In the genomic region with DNA sequence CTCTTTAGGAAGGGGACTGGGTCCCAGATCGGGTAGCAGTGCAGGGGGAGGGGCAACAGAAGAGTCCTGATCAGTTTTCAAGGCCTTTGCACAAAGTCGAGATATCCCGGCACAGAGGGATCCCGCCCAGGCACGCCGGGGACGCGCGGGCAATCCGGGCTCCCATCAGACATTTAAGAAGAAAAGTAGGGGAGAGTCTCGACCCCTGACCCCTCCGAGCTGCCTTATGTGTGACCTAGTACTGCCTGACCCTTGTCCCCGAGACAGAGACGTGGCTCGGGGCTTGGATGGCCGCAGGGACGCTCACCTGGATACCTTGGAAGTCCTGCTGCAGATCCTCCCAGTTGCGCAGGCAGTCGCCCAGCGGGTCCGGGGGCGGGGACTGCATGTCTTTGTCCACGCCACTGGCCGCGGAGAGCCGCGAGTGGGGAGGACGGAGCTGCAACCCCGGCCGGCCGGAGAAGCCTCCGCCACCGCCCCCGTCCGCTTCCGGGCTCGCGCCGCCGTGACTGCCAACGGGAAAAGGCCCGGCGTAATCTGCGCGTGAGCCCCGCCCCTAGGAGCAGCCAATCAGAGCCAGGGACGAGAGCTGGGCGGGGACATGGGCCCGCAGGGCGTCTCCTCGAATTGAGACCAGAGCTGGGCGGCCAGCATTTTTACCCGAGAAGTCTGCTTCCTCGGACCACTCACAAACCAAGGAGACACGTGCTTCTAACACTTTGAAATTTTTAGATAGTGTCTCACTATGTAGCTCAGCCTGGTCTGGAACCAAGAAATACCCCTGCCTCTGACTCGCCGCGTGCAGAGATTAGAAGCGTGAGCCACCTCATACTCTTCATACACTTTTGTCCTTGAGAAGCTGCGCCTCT, we compare ENCODE assay signal across 8 mouse cellular contexts. TPM values are rescaled to one million over a fixed set of nuclear protein-coding genes. Genes with fewer than 3 reads are reported as not detected.
DNase-seq lines count a peak whose midpoint lies in the region; ATAC-seq and TF ChIP-seq lines count a peak whose summit lies in the region.

A gene (minus strand): TSS at position 708 of the 869 bp plus-strand sequence.

- TF ChIP-seq CTCF in liver, embryonic 14.5 days (IDR thresholded peaks at IDR 0.05; ENCODE audit: low read depth) = no peak
- TF ChIP-seq CTCF in stomach, postnatal 0 days (IDR thresholded peaks at IDR 0.05; ENCODE audit: low read depth) = peak; percentile 2; the same call in 1 of the 2 replicates

- H3K9ac ChIP-seq in heart, embryonic 15.5 days = peak within 1 kb of the TSS; percentile 90
- peak within 1 kb of the TSS; percentile 28 for H3K9ac ChIP-seq in liver, embryonic 14.5 days (replicated peaks)
- H3K9ac ChIP-seq in neural tube, embryonic 11.5 days (ENCODE audit: low read length) = peak within 1 kb of the TSS; percentile 79
- H3K9ac ChIP-seq in stomach, postnatal 0 days (ENCODE audit: low read length) = peak within 1 kb of the TSS; percentile 79

- TF ChIP-seq EP300 in liver, embryonic 14.5 days (IDR thresholded peaks at IDR 0.05; ENCODE audit: low read depth) = no peak
- TF ChIP-seq EP300 in stomach, postnatal 0 days (optimal IDR thresholded peaks at IDR 0.05) = no peak

- H3K9me3 ChIP-seq in forebrain, embryonic 10.5 days = peaks cover 19% of the 10 kb centered on the region
- no peaks in the 10 kb centered on the region for H3K9me3 ChIP-seq in heart, embryonic 15.5 days (replicated peaks)
- no peaks in the 10 kb centered on the region for H3K9me3 ChIP-seq in liver, embryonic 14.5 days (ENCODE audit: control insufficient read depth, low read length)
- no peaks in the 10 kb centered on the region; the same call in 1 of the 2 replicates for H3K9me3 ChIP-seq in neural tube, embryonic 11.5 days (ENCODE audit: control insufficient read depth, low read length)
- no peaks in the 10 kb centered on the region for H3K9me3 ChIP-seq in stomach, postnatal 0 days (ENCODE audit: control insufficient read depth, low read length)

- H3K4me1 ChIP-seq in forebrain, embryonic 10.5 days = peaks cover 24% of the 10 kb centered on the region
- H3K4me1 ChIP-seq in heart, embryonic 15.5 days (replicated peaks) = peaks cover 18% of the 10 kb centered on the region
- H3K4me1 ChIP-seq in liver, embryonic 14.5 days (replicated peaks; ENCODE audit: control insufficient read depth in 2 of 2, insufficient read depth in 2 of 2, low read length in 1 of 2) = peaks cover 0 to 9% of the 10 kb centered on the region in 2 experiments; a peak in 3 of 4 replicates
- H3K4me1 ChIP-seq in neural tube, embryonic 11.5 days (ENCODE audit: control insufficient read depth, insufficient read depth, low read length) = peaks cover 7% of the 10 kb centered on the region
- H3K4me1 ChIP-seq in stomach, postnatal 0 days (replicated peaks; ENCODE audit: control insufficient read depth, insufficient read depth) = peaks cover 5% of the 10 kb centered on the region; the same call in 1 of the 2 replicates

- peaks cover 26% of the 10 kb centered on the region for H3K36me3 ChIP-seq in forebrain, embryonic 10.5 days (replicated peaks)
- peaks cover 4% of the 10 kb centered on the region; the same call in 1 of the 2 replicates for H3K36me3 ChIP-seq in heart, embryonic 15.5 days
- no peaks in the 10 kb centered on the region for H3K36me3 ChIP-seq in liver, embryonic 14.5 days (replicated peaks; ENCODE audit: control insufficient read depth, insufficient read depth, low read depth)
- 0 out of 2 replicates have a peak, but pooled peaks cover 3% of the 10 kb centered on the region for H3K36me3 ChIP-seq in neural tube, embryonic 11.5 days (ENCODE audit: control insufficient read depth, insufficient read depth, low read length)
- 0 out of 2 replicates have a peak, but pooled peaks cover 3% of the 10 kb centered on the region for H3K36me3 ChIP-seq in stomach, postnatal 0 days (ENCODE audit: control insufficient read depth, insufficient read depth, low read length)

- DNase-seq in c-Kit-negative CD71-positive TER-119-positive erythroid progenitor cells, embryonic 14.5 days (ENCODE audit: low read depth, low spot score) = peak; percentile 80
- peak; percentile 94 for DNase-seq in forebrain, embryonic 10.5 days (ENCODE audit: extremely low spot score, low spot score)
- peak; percentile 98 for DNase-seq in kidney, postnatal 25 days
- DNase-seq in liver, embryonic 14.5 days (ENCODE audit: low read depth in 3 of 3, low spot score in 3 of 3) = peak; percentile 80 to 81 (median 81)
- DNase-seq in neural tube, embryonic 11.5 days (ENCODE audit: low spot score) = peak; percentile 95
- peak; percentile 98 for DNase-seq in stomach, postnatal 0 days (ENCODE audit: low spot score)

- H3K4me3 ChIP-seq in forebrain, embryonic 10.5 days = peak within 1 kb of the TSS; percentile 81
- H3K4me3 ChIP-seq in heart, embryonic 15.5 days = peak within 1 kb of the TSS; percentile 97
- peak within 1 kb of the TSS; percentile 60 to 68 for H3K4me3 ChIP-seq in liver, embryonic 14.5 days (ENCODE audit: insufficient read depth in 1 of 2, low read depth in 2 of 2, low read length in 2 of 2)
- H3K4me3 ChIP-seq in neural tube, embryonic 11.5 days (ENCODE audit: low read depth, low read length) = peak within 1 kb of the TSS; percentile 95
- H3K4me3 ChIP-seq in stomach, postnatal 0 days (ENCODE audit: low read depth, low read length) = peak within 1 kb of the TSS; percentile 79

- peak; percentile 99 for ATAC-seq in CD4-positive, CD25-positive, alpha-beta regulatory T cell, adult 4 months
- peak; percentile 93 for ATAC-seq in heart, embryonic 15.5 days (replicated peaks; ENCODE audit: insufficient number of reproducible peaks, insufficient read depth, low FRiP score, low read depth)
- peak; percentile 96 for ATAC-seq in liver, embryonic 14.5 days (ENCODE audit: insufficient read depth)
- ATAC-seq in neural tube, embryonic 11.5 days (ENCODE audit: insufficient read depth, low FRiP score, low TSS enrichment) = peak; percentile 95
- peak; percentile 97 for ATAC-seq in stomach, postnatal 0 days (ENCODE audit: low FRiP score, low TSS enrichment)

- H3K27me3 ChIP-seq in forebrain, embryonic 10.5 days (ENCODE audit: poor library complexity, severe bottlenecking) = peaks cover 15% of the 10 kb centered on the region
- no peaks in the 10 kb centered on the region for H3K27me3 ChIP-seq in heart, embryonic 15.5 days
- H3K27me3 ChIP-seq in liver, embryonic 14.5 days (ENCODE audit: control insufficient read depth, insufficient read depth, low read length) = no peaks in the 10 kb centered on the region
- no peaks in the 10 kb centered on the region for H3K27me3 ChIP-seq in neural tube, embryonic 11.5 days (ENCODE audit: control insufficient read depth, insufficient read depth, low read length)
- no peaks in the 10 kb centered on the region for H3K27me3 ChIP-seq in stomach, postnatal 0 days (ENCODE audit: control insufficient read depth, insufficient read depth, low read length)

- H3K27ac ChIP-seq in forebrain, embryonic 10.5 days = peak within 1 kb of the TSS; percentile 84
- peak within 1 kb of the TSS; percentile 89 for H3K27ac ChIP-seq in heart, embryonic 15.5 days
- no peak within 1 kb of the TSS for H3K27ac ChIP-seq in liver, embryonic 14.5 days
- H3K27ac ChIP-seq in neural tube, embryonic 11.5 days (ENCODE audit: low read depth, low read length) = no peak within 1 kb of the TSS
- H3K27ac ChIP-seq in stomach, postnatal 0 days (replicated peaks) = peak within 1 kb of the TSS; percentile 79

- H3K4me2 ChIP-seq in heart, embryonic 15.5 days = peak within 1 kb of the TSS; percentile 96
- H3K4me2 ChIP-seq in liver, embryonic 14.5 days (ENCODE audit: low read depth) = peak within 1 kb of the TSS; percentile 81
- H3K4me2 ChIP-seq in neural tube, embryonic 11.5 days (ENCODE audit: low read depth) = peak within 1 kb of the TSS; percentile 96
- H3K4me2 ChIP-seq in stomach, postnatal 0 days (replicated peaks; ENCODE audit: low read depth) = peak within 1 kb of the TSS; percentile 92

- under 1% methylated on average over 60 of the region's 60 CpGs for WGBS in forebrain, embryonic 10.5 days
- WGBS in heart, embryonic 15.5 days = under 1% methylated on average over 60 of the region's 60 CpGs
- WGBS in liver, embryonic 14.5 days (ENCODE audit: insufficient replicate concordance) = under 1% methylated on average over 60 of the region's 60 CpGs
- WGBS in neural tube, embryonic 11.5 days = 0% methylated on average over 60 of the region's 60 CpGs
- under 1% methylated on average over 58 of the region's 60 CpGs for WGBS in stomach, postnatal 0 days

RNA-seq across cellular contexts. Expression of the gene that starts here (rescaled TPM):
- polyA plus RNA-seq in CD4-positive, CD25-positive, alpha-beta regulatory T cell, adult 4 months (2017; shearing (Covaris generic)) = 10 to 100 TPM; 40.0 to 52.4 TPM
- 54.5 and 61.6 TPM in 2 replicates for polyA plus RNA-seq in forebrain, embryonic 10.5 days (2016; fragmentation: Nextera tagmentation; extraction: Ambion mirVana)
- polyA plus RNA-seq in heart, embryonic 15.5 days (2015; fragmentation: Nextera tagmentation; extraction: Ambion mirVana) = 32.9 and 37.1 TPM in 2 replicates
- polyA plus RNA-seq in liver, embryonic 14.5 days (2012; rRNA removed) = 5.4 and 5.7 TPM in 2 replicates
- polyA plus RNA-seq in liver, embryonic 14.5 days (2014; fragmentation: Nextera tagmentation; extraction: Ambion mirVana) = 15.2 and 16.0 TPM in 2 replicates
- 59.4 and 63.0 TPM in 2 replicates for polyA plus RNA-seq in neural tube, embryonic 11.5 days (2014; fragmentation: Nextera tagmentation; extraction: Ambion mirVana)
- 37.4 and 46.4 TPM in 2 replicates for polyA plus RNA-seq in stomach, postnatal 0 days (2015; fragmentation: Nextera tagmentation; extraction: Ambion mirVana)

Comparison
In these comparisons a context has a peak if more than half of its experiments do, and no peak if none do; other contexts are left out.
1. H3K27ac ChIP-seq: peak in forebrain, embryonic 10.5 days (single experiment), heart, embryonic 15.5 days (single experiment) and stomach, postnatal 0 days (single experiment); none in liver, embryonic 14.5 days (single experiment) and neural tube, embryonic 11.5 days (single experiment).
2. H3K9ac ChIP-seq: peak in every context shown above with its lines; median percentile 90 in heart, embryonic 15.5 days; 79 in neural tube, embryonic 11.5 days; 79 in stomach, postnatal 0 days; 28 in liver, embryonic 14.5 days.
3. Peak in every context shown above with its lines, with median percentiles within 50 percentile points of each other: ATAC-seq, DNase-seq, H3K4me3 ChIP-seq and H3K4me2 ChIP-seq.